Mouse (Mus musculus) bone marrow macrophage, adult 2 months (primary cell): ENCODE measurements around the gene Ccdc157.

Experiments used
- CTCF ChIP-seq: IDR thresholded peaks from 2 replicates; pipeline ENCODE4 v1.5.1; 2012; ENCODE audit warnings: low read depth, mild to moderate bottlenecking, low read length, moderate library complexity
- POLR2A ChIP-seq: IDR thresholded peaks from 2 replicates; pipeline ENCODE4 v1.6.1; 2012; ENCODE audit warnings: mild to moderate bottlenecking, low read depth, low read length, borderline replicate concordance

GRCm38 (mm10) chr11:4146381-4146780, 13.7 kb downstream of the Ccdc157 start:
- no peak for TF ChIP-seq CTCF
- TF ChIP-seq POLR2A: no peak
